Mouse (Mus musculus) CD8-positive naive resting alpha-beta T cell, adult 2 months (primary cell): ENCODE measurements around the gene Gm14692.
"Not testable (repeated sequence)": the region's sequence is repeated elsewhere in the genome, so short reads cannot be mapped to it uniquely, and the experiment has no call there.

Experiments used
- DNase-seq, 2 experiments: peaks; one replicate each; pipeline ENCODE4 v3.0.0; 2022; ENCODE audit warnings: low read depth in 2 of 2, low spot score in 2 of 2

Gene Gm14692

GRCm38 (mm10) chrX:67695398-67695797 lies at the start of gene Gm14692:
TSS of gene Gm14692 (plus strand) at chrX:67695698.
- DNase-seq: not testable (repeated sequence)

DNA sequence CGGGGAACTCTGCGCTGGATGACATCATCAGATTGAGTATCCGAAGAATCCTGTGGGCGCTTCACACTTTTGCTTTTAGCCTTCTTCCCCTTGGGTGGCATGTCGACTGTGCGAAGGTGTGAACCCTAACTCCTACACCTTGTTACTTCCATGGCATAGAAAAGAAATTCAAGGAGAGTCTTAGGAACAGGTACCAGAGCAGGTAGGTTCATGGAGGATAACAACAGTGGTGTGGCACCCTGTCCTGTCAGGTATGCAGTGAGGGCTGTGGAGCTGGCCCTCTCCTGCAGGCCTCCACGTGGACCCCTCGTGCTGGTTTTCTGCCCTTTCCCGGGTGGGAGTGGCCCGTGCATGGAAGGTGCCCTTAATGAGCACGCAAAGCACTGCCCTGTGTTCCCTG lies 2.0 kb upstream of the Gm14692 start, which contains the start of gene Gm1140:
Gm1140 (minus strand) TSS at position 101 of the 400 bp plus-strand sequence.
- not testable (repeated sequence) for DNase-seq
